In the genomic region with DNA sequence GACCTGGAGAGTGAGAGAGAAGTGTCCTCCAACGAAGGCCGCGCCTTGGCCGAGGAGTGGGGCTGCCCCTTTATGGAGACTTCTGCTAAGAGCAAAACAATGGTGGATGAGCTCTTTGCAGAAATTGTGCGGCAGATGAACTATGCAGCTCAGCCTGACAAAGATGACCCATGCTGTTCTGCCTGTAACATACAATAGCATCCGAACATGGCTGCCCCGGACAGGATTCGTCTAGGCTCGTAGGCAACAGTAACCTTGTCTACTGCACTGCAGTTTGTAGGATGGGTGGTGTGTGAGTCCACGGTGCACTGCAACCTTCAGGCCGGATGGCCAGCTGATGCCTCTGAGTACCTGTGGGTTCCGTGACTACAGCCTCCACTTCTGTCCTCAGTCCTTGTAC, we compare ENCODE assay signal across 28 mouse cellular contexts.
"Had no signal": no experiment of that assay in that cellular context is flagged by ENCODE, and none has a peak within 500 bp of the region (broad histone marks: within the 10 kb centered on the region; RNA-seq: fewer than 3 reads in every experiment).

No protein-coding gene starts in this region.

- DNase-seq: cerebellum, adult 18-20 months; cerebellum, adult 2 months; cerebellum, adult 8-10 months; cerebellum, adult 9-10 months; cerebellum, adult 9-11 months; cerebellum, postnatal 10 days; cerebellum, postnatal 14 days; cerebellum, postnatal 25 days; cerebellum, postnatal 36 days; embryo, embryonic 11 days; forebrain, postnatal 0 days; gastrocnemius, adult 2 months; gastrocnemius, postnatal 10 days; gastrocnemius, postnatal 14 days; gastrocnemius, postnatal 25 days; gastrocnemius, postnatal 36 days; heart, adult 18-20 months; heart, adult 2 months had no signal

- H3K9ac ChIP-seq: embryonic facial prominence, embryonic 12.5 days; embryonic facial prominence, embryonic 13.5 days; embryonic facial prominence, embryonic 15.5 days; forebrain, embryonic 12.5 days; forebrain, embryonic 15.5 days; forebrain, postnatal 0 days had no signal

- H3K9me3 ChIP-seq: embryonic facial prominence, embryonic 10.5 days; embryonic facial prominence, embryonic 12.5 days; embryonic facial prominence, embryonic 13.5 days; embryonic facial prominence, embryonic 15.5 days; forebrain, embryonic 10.5 days; forebrain, embryonic 12.5 days; forebrain, embryonic 15.5 days had no signal

- H3K4me1 ChIP-seq: embryonic facial prominence, embryonic 10.5 days; embryonic facial prominence, embryonic 12.5 days; embryonic facial prominence, embryonic 15.5 days had no signal

- H3K4me3 ChIP-seq: embryonic facial prominence, embryonic 10.5 days; embryonic facial prominence, embryonic 12.5 days; embryonic facial prominence, embryonic 13.5 days; embryonic facial prominence, embryonic 15.5 days; erythroblast, embryonic 14.5 days; forebrain, embryonic 10.5 days; forebrain, embryonic 12.5 days; forebrain, embryonic 15.5 days; gastrocnemius, adult 2 months; heart, adult 2 months had no signal

- H3K27ac ChIP-seq: embryonic facial prominence, embryonic 10.5 days; embryonic facial prominence, embryonic 12.5 days; embryonic facial prominence, embryonic 13.5 days; embryonic facial prominence, embryonic 15.5 days; forebrain, embryonic 10.5 days; forebrain, embryonic 12.5 days; forebrain, embryonic 15.5 days; gastrocnemius, adult 2 months; heart, adult 2 months had no signal

- H3K4me2 ChIP-seq: embryonic facial prominence, embryonic 12.5 days; embryonic facial prominence, embryonic 13.5 days; embryonic facial prominence, embryonic 15.5 days; forebrain, embryonic 12.5 days; forebrain, embryonic 15.5 days had no signal

- H3K27me3 ChIP-seq: embryonic facial prominence, embryonic 12.5 days; embryonic facial prominence, embryonic 13.5 days; embryonic facial prominence, embryonic 15.5 days; forebrain, embryonic 12.5 days; forebrain, embryonic 15.5 days had no signal

- ATAC-seq: forebrain, embryonic 14.5 days; forebrain, embryonic 15.5 days; forebrain, embryonic 16.5 days; forebrain, postnatal 0 days had no signal
